Mouse (Mus musculus) cortical plate, adult 2 months (tissue): ENCODE data around the gene Cenpb.

Source experiments
- CTCF ChIP-seq: fragments of 200-500 bp; IDR thresholded peaks from 2 replicates; pipeline ENCODE4 v1.5.1; 2011; ENCODE audit warnings: mild to moderate bottlenecking, control low read depth, low read length; ENCODE audit not compliant: insufficient read depth; ENCODE audit errors: extremely low read depth
- POLR2A ChIP-seq: fragments of 200-500 bp; IDR thresholded peaks from 2 replicates; pipeline ENCODE4 v1.6.1; 2011; ENCODE audit warnings: mild to moderate bottlenecking, low read length, control low read depth; ENCODE audit not compliant: insufficient read depth; ENCODE audit errors: extremely low read depth

GRCm38 (mm10) chr2:131227243-131227642 is 47.4 kb upstream of the Cenpb start:
- TF ChIP-seq CTCF = no peak
- TF ChIP-seq POLR2A = no peak
